Mouse (Mus musculus): ENCODE data around the gene Gcsh. TPM values are rescaled to one million over a fixed set of nuclear protein-coding genes. Genes with fewer than 3 reads are reported as not detected.

The Gcsh gene
- total and polyA plus RNA-seq, 3 experiments = 9.3 to 50.3 (median 20.2) TPM

DNA sequence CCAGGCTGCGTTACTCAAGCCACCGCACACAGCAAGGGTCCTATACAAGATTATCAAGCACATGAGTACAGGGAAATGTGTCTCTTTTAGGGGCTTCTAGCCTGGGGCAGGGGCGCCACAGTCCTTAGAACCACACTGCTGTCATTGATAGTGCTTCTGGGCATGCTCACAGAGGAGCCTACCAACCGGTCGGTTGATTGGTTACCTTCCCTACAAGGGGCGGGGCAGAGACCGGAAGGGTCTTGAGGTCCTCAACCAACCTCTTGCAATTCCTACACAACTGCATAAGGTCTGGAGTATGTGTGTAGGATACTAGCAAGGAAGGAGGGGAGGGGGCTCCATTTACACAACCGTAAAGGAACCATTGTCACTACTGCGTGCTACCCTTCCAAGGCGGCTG, 35.3 kb upstream of the Gcsh start:
- Histone ChIP-seq H3K36me3 (replicated peaks) (no peaks in the 10 kb centered on the region), H3K9me3 (replicated peaks) (peaks cover 12% of the 10 kb centered on the region), H3K27me3 (ENCODE audit: insufficient read depth, low read length) (peaks cover 3% of the 10 kb centered on the region; the same call in 1 of the 2 replicates), H3K4me1 (ENCODE audit: insufficient read depth, low read depth, low read length) (no peaks in the 10 kb centered on the region), H3K4me3 (ENCODE audit: low read depth, low read length) (no peak overlapping the region)
- ATAC-seq (ENCODE audit: extremely low read depth, insufficient number of reproducible peaks, low FRiP score, poor library complexity, severe bottlenecking) (no peak), DNase-seq (ENCODE audit: low spot score) (no peak)
- no peak for TF ChIP-seq GATA1 (IDR thresholded peaks at IDR 0.05; ENCODE audit: borderline replicate concordance, low read length)
- TF ChIP-seq TAL1 (conservative IDR thresholded peaks at IDR 0.05; ENCODE audit: low read depth, low read length) = no peak
- TF ChIP-seq CTCF (IDR thresholded peaks at IDR 0.05; ENCODE audit: low read depth, low read length) = no peak
- TF ChIP-seq GATA2 (IDR thresholded peaks at IDR 0.05; ENCODE audit: borderline replicate concordance, low read depth, low read length) = no peak
- no peak for TF ChIP-seq POLR2AphosphoS5 (IDR thresholded peaks at IDR 0.05; ENCODE audit: insufficient replicate concordance, low read depth, low read length)

DNA sequence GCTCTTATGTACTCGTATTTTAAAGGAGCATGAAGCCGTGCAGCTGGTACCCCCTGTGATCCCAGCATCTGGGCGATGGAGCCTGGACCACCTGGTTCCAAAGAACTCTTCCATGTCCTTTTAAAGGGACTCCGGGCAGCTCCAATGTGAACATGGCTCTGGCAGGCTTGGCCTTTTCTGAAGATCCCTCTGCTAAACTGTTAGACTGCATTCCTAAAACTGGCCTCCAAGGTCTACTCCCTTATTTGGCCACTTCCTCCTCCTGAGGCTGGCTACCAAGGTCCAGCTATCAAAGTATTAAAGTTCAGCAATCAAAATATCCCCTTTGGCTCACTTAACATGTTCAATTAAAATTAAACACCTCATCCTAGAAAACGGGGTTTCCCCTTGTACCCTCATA, 34.3 kb upstream of the Gcsh start:
- Histone ChIP-seq H3K9me3 (replicated peaks) (peaks cover 10% of the 10 kb centered on the region), H3K4me3 (ENCODE audit: low read depth, low read length) (no peak overlapping the region), H3K36me3 (replicated peaks) (no peaks in the 10 kb centered on the region), H3K27me3 (ENCODE audit: insufficient read depth, low read length) (peaks cover 4% of the 10 kb centered on the region; the same call in 1 of the 2 replicates), H3K4me1 (ENCODE audit: insufficient read depth, low read depth, low read length) (no peaks in the 10 kb centered on the region)
- DNase-seq (ENCODE audit: low spot score) (no peak), ATAC-seq (ENCODE audit: extremely low read depth, insufficient number of reproducible peaks, low FRiP score, poor library complexity, severe bottlenecking) (no peak)
- TF ChIP-seq TAL1 (conservative IDR thresholded peaks at IDR 0.05; ENCODE audit: low read depth, low read length) (no peak), GATA1 (IDR thresholded peaks at IDR 0.05; ENCODE audit: borderline replicate concordance, low read length) (no peak), GATA2 (IDR thresholded peaks at IDR 0.05; ENCODE audit: borderline replicate concordance, low read depth, low read length) (no peak), CTCF (IDR thresholded peaks at IDR 0.05; ENCODE audit: low read depth, low read length) (no peak), POLR2AphosphoS5 (IDR thresholded peaks at IDR 0.05; ENCODE audit: insufficient replicate concordance, low read depth, low read length) (no peak)

DNA sequence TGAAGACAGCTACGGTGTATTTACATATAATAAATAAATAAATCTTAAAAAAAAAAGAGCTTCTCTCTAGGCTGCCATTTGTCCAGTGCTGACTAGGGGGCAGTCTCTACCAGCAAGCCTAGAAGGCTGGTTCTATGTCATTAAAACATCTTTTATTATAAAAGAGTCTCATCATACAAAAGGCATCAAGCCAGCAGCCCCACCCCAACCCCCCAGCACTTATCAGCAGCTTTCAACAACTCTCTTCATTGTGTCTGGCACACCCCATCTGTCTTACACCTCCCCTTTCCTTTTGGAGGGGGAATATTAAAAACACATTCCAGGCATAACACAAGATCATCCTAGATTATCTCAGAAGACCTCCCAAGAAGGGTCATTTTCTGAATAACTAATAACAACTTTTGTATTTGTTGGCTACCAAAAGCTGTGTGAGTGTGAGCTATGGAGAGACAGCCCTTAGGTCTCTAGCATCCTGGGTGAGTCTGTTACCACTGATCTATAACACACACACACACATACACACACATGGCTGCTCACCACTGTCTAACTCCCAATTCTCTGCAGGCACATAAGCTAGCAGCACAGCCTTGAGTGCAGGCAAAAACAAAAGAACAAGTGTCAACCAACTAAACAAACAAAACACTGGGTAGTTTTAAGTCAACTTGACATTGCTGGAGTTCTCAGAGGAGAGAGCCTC, 29.1 kb upstream of the Gcsh start:
- no peak for DNase-seq (ENCODE audit: low spot score)
- no peaks in the 10 kb centered on the region for H3K36me3 ChIP-seq (replicated peaks)
- TF ChIP-seq TAL1 (conservative IDR thresholded peaks at IDR 0.05; ENCODE audit: low read depth, low read length) (no peak), GATA2 (IDR thresholded peaks at IDR 0.05; ENCODE audit: borderline replicate concordance, low read depth, low read length) (no peak), GATA1 (IDR thresholded peaks at IDR 0.05; ENCODE audit: borderline replicate concordance, low read length) (no peak), POLR2AphosphoS5 (IDR thresholded peaks at IDR 0.05; ENCODE audit: insufficient replicate concordance, low read depth, low read length) (no peak)
- H3K4me3 ChIP-seq (ENCODE audit: low read depth, low read length) = no peak overlapping the region
- no peaks in the 10 kb centered on the region for H3K4me1 ChIP-seq (ENCODE audit: insufficient read depth, low read depth, low read length)
- H3K27me3 ChIP-seq (ENCODE audit: insufficient read depth, low read length) = peaks cover 4% of the 10 kb centered on the region; the same call in 1 of the 2 replicates
- H3K9me3 ChIP-seq (replicated peaks) = peaks cover 5% of the 10 kb centered on the region; the same call in 1 of the 2 replicates
- ATAC-seq (ENCODE audit: extremely low read depth, insufficient number of reproducible peaks, low FRiP score, poor library complexity, severe bottlenecking) = no peak

- no peak for ATAC-seq (ENCODE audit: extremely low read depth, insufficient number of reproducible peaks, low FRiP score, poor library complexity, severe bottlenecking)
- TF ChIP-seq GATA2 (IDR thresholded peaks at IDR 0.05; ENCODE audit: borderline replicate concordance, low read depth, low read length) = no peak
- TF ChIP-seq GATA1 (IDR thresholded peaks at IDR 0.05; ENCODE audit: borderline replicate concordance, low read length) = no peak
- no peak for TF ChIP-seq POLR2AphosphoS5 (IDR thresholded peaks at IDR 0.05; ENCODE audit: insufficient replicate concordance, low read depth, low read length)
- TF ChIP-seq CTCF (IDR thresholded peaks at IDR 0.05; ENCODE audit: low read depth, low read length) = no peak
- no peak for TF ChIP-seq TAL1 (conservative IDR thresholded peaks at IDR 0.05; ENCODE audit: low read depth, low read length)
- Histone ChIP-seq H3K9me3 (replicated peaks) (peaks cover 5% of the 10 kb centered on the region; the same call in 1 of the 2 replicates), H3K4me1 (ENCODE audit: insufficient read depth, low read depth, low read length) (no peaks in the 10 kb centered on the region), H3K4me3 (ENCODE audit: low read depth, low read length) (no peak overlapping the region), H3K36me3 (replicated peaks) (no peaks in the 10 kb centered on the region), H3K27me3 (ENCODE audit: insufficient read depth, low read length) (peaks cover 4% of the 10 kb centered on the region; the same call in 1 of the 2 replicates)
- DNase-seq (ENCODE audit: low spot score) = no peak
Observed at GRCm38 (mm10) chr8:117019323-117020275, 26.3 kb upstream of the Gcsh start.

DNA sequence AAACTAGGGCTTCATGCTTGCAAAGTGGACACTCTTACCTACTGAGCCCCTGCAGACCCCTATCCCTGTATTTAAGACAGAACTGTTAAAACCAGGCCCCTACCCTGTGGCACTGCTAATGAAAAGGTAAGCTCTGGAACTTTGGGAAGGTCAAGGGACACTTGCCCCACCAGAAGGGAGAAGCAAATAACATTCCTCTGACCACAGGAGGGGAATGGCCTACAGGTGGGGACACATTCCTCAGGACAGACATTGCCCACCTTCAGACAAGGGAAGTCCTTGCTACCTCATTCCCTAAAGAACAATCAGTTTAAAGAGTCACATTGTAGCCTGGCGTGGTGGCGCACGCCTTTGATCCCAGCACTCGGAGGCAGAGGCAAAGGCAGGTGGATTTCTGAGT, 24.6 kb upstream of the Gcsh start:
- TF ChIP-seq CTCF (IDR thresholded peaks at IDR 0.05; ENCODE audit: low read depth, low read length) (no peak), POLR2AphosphoS5 (IDR thresholded peaks at IDR 0.05; ENCODE audit: insufficient replicate concordance, low read depth, low read length) (no peak), GATA2 (IDR thresholded peaks at IDR 0.05; ENCODE audit: borderline replicate concordance, low read depth, low read length) (no peak), TAL1 (conservative IDR thresholded peaks at IDR 0.05; ENCODE audit: low read depth, low read length) (no peak), GATA1 (IDR thresholded peaks at IDR 0.05; ENCODE audit: borderline replicate concordance, low read length) (no peak)
- H3K36me3 ChIP-seq (replicated peaks) = no peaks in the 10 kb centered on the region
- DNase-seq (ENCODE audit: low spot score) (no peak), ATAC-seq (ENCODE audit: extremely low read depth, insufficient number of reproducible peaks, low FRiP score, poor library complexity, severe bottlenecking) (no peak)
- H3K27me3 ChIP-seq (ENCODE audit: insufficient read depth, low read length) = no peaks in the 10 kb centered on the region; the same call in 1 of the 2 replicates
- H3K4me3 ChIP-seq (ENCODE audit: low read depth, low read length) = no peak overlapping the region
- 0 out of 2 replicates have a peak, but pooled peaks cover 5% of the 10 kb centered on the region for H3K9me3 ChIP-seq (replicated peaks)
- H3K4me1 ChIP-seq (ENCODE audit: insufficient read depth, low read depth, low read length) = no peaks in the 10 kb centered on the region

GRCm38 (mm10) chr8:117017006-117017405, 23.7 kb upstream of the Gcsh start:
- Histone ChIP-seq H3K9me3 (replicated peaks) (0 out of 2 replicates have a peak, but pooled peaks cover 5% of the 10 kb centered on the region), H3K4me1 (ENCODE audit: insufficient read depth, low read depth, low read length) (no peaks in the 10 kb centered on the region), H3K27me3 (ENCODE audit: insufficient read depth, low read length) (no peaks in the 10 kb centered on the region; the same call in 1 of the 2 replicates), H3K4me3 (ENCODE audit: low read depth, low read length) (no peak overlapping the region), H3K36me3 (replicated peaks) (no peaks in the 10 kb centered on the region)
- ATAC-seq (ENCODE audit: extremely low read depth, insufficient number of reproducible peaks, low FRiP score, poor library complexity, severe bottlenecking) (no peak), DNase-seq (ENCODE audit: low spot score) (no peak)
- TF ChIP-seq CTCF (IDR thresholded peaks at IDR 0.05; ENCODE audit: low read depth, low read length) = no peak
- no peak for TF ChIP-seq GATA1 (IDR thresholded peaks at IDR 0.05; ENCODE audit: borderline replicate concordance, low read length)
- no peak for TF ChIP-seq GATA2 (IDR thresholded peaks at IDR 0.05; ENCODE audit: borderline replicate concordance, low read depth, low read length)
- no peak for TF ChIP-seq TAL1 (conservative IDR thresholded peaks at IDR 0.05; ENCODE audit: low read depth, low read length)
- TF ChIP-seq POLR2AphosphoS5 (IDR thresholded peaks at IDR 0.05; ENCODE audit: insufficient replicate concordance, low read depth, low read length) = no peak
